ENCODE assay signal across 16 mouse cellular contexts in the genomic region with DNA sequence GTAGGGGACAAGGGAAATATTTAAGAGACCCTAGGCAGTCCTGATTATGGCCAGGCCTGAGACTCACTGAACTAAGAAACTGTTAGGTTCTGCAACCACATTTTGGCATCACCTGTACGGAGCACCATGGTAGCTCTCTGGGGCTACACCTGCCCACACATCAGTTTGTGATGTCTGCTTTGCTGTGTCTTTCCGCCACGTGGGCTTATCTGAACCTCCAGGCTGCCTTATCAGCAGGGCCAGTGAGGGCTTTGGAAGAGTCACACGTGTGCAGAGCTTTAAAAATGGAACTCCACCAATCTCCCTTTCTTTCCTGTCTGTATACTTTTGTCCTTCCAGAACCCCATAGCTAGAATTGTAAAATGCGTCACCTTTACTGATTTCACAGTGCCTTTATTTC. TPM values are rescaled to one million over a fixed set of nuclear protein-coding genes. Genes with fewer than 3 reads are reported as not detected.
A peak's percentile ranks its signal among the peaks of the same experiment; 100 is the strongest.
DNase-seq lines count a peak whose midpoint lies in the region; ATAC-seq and TF ChIP-seq lines count a peak whose summit lies in the region.
"Had no signal": no experiment of that assay in that cellular context is flagged by ENCODE, and none has a peak within 500 bp of the region (broad histone marks: within the 10 kb centered on the region; RNA-seq: fewer than 3 reads in every experiment).

No protein-coding gene starts in this region.

- H3K4me1 ChIP-seq in heart, embryonic 10.5 days: peaks cover 48% of the 10 kb centered on the region
- H3K4me1 ChIP-seq in G1E (ENCODE audit: insufficient read depth, low read depth, low read length): peaks cover 83% of the 10 kb centered on the region
- H3K4me1 ChIP-seq in erythroblast, embryonic 14.5 days (ENCODE audit: control insufficient read depth): peaks cover 87% of the 10 kb centered on the region
- peaks cover 65% of the 10 kb centered on the region for H3K4me1 ChIP-seq in liver, embryonic 15.5 days (replicated peaks)
- H3K4me1 ChIP-seq in hindbrain, postnatal 0 days (ENCODE audit: insufficient read depth, low read length): no peaks in the 10 kb centered on the region

- no peak overlapping the region for H3K9ac ChIP-seq in liver, embryonic 15.5 days
- H3K9ac ChIP-seq in hindbrain, postnatal 0 days (replicated peaks; ENCODE audit: low read length): no peak overlapping the region
- H3K9ac ChIP-seq: forebrain, embryonic 15.5 days; midbrain, embryonic 12.5 days had no signal

- ATAC-seq in G1E (ENCODE audit: extremely low read depth, insufficient number of reproducible peaks, low FRiP score, poor library complexity, severe bottlenecking): peak; percentile 58
- peak; percentile 89 for ATAC-seq in liver, embryonic 15.5 days (ENCODE audit: insufficient read depth)
- no peak for ATAC-seq in hindbrain, postnatal 0 days
- ATAC-seq: forebrain, embryonic 15.5 days had no signal

- WGBS in heart, embryonic 10.5 days: 31% methylated on average over 5 of the region's 5 CpGs
- WGBS in liver, embryonic 15.5 days (ENCODE audit: insufficient replicate concordance): 10% methylated on average over 5 of the region's 5 CpGs
- 91% methylated on average over 5 of the region's 5 CpGs for WGBS in hindbrain, postnatal 0 days

- H3K4me2 ChIP-seq in liver, embryonic 15.5 days: peak overlapping the region; percentile 51
- no peak overlapping the region for H3K4me2 ChIP-seq in hindbrain, postnatal 0 days (ENCODE audit: low read depth, low read length)
- H3K4me2 ChIP-seq: forebrain, embryonic 15.5 days; midbrain, embryonic 12.5 days had no signal

- intact Hi-C loops in heart, postnatal 14 days (cut with DNase I): no loop called here

- DNase-seq in heart, embryonic 10.5 days (ENCODE audit: low spot score): peak; percentile 90
- no peak for DNase-seq in heart, postnatal 14 days
- peak; percentile 64 for DNase-seq in G1E (ENCODE audit: low spot score)
- no peak for DNase-seq in hindbrain, postnatal 0 days (ENCODE audit: low spot score)
- no peak for DNase-seq in lung, postnatal 10 days
- DNase-seq in adrenal gland, adult 18-20 months (ENCODE audit: low spot score in 2 of 2): no peak
- DNase-seq: adrenal gland, postnatal 25 days; cerebellum, adult 11-12 months; kidney, postnatal 14 days; lung, postnatal 14 days; right cerebral cortex, postnatal 25 days had no signal

- no peaks in the 10 kb centered on the region for H3K27me3 ChIP-seq in heart, embryonic 10.5 days (ENCODE audit: insufficient read depth, poor library complexity, severe bottlenecking)
- H3K27me3 ChIP-seq in G1E (ENCODE audit: insufficient read depth, low read length): no peaks in the 10 kb centered on the region
- no peaks in the 10 kb centered on the region for H3K27me3 ChIP-seq in erythroblast, embryonic 14.5 days (ENCODE audit: control insufficient read depth)
- H3K27me3 ChIP-seq in liver, embryonic 15.5 days: no peaks in the 10 kb centered on the region
- H3K27me3 ChIP-seq in hindbrain, postnatal 0 days (ENCODE audit: insufficient read depth, low read length): no peaks in the 10 kb centered on the region
- H3K27me3 ChIP-seq: forebrain, embryonic 15.5 days had no signal

- H3K9me3 ChIP-seq in heart, embryonic 10.5 days: no peaks in the 10 kb centered on the region
- H3K9me3 ChIP-seq in G1E (replicated peaks): no peaks in the 10 kb centered on the region
- no peaks in the 10 kb centered on the region for H3K9me3 ChIP-seq in erythroblast, embryonic 14.5 days (ENCODE audit: control insufficient read depth, low read length)
- H3K9me3 ChIP-seq in liver, embryonic 15.5 days (replicated peaks): no peaks in the 10 kb centered on the region
- H3K9me3 ChIP-seq in hindbrain, postnatal 0 days (ENCODE audit: low read length): no peaks in the 10 kb centered on the region
- H3K9me3 ChIP-seq: forebrain, embryonic 15.5 days; midbrain, embryonic 12.5 days had no signal

- peak overlapping the region; percentile 33 for H3K27ac ChIP-seq in heart, embryonic 10.5 days
- peak overlapping the region; percentile 81 for H3K27ac ChIP-seq in liver, embryonic 15.5 days (replicated peaks)
- no peak overlapping the region for H3K27ac ChIP-seq in hindbrain, postnatal 0 days
- H3K27ac ChIP-seq: forebrain, embryonic 15.5 days; midbrain, embryonic 12.5 days had no signal

- H3K36me3 ChIP-seq in heart, embryonic 10.5 days: no peaks in the 10 kb centered on the region
- H3K36me3 ChIP-seq in G1E (replicated peaks): no peaks in the 10 kb centered on the region
- peaks cover 2% of the 10 kb centered on the region for H3K36me3 ChIP-seq in erythroblast, embryonic 14.5 days (ENCODE audit: control insufficient read depth)
- H3K36me3 ChIP-seq in liver, embryonic 15.5 days (replicated peaks): no peaks in the 10 kb centered on the region
- H3K36me3 ChIP-seq in hindbrain, postnatal 0 days (ENCODE audit: insufficient read depth, low read length): no peaks in the 10 kb centered on the region
- H3K36me3 ChIP-seq: forebrain, embryonic 15.5 days; midbrain, embryonic 12.5 days had no signal

- TF ChIP-seq CTCF in G1E (IDR thresholded peaks at IDR 0.05; ENCODE audit: low read depth, low read length): no peak
- TF ChIP-seq CTCF in hindbrain, postnatal 0 days (IDR thresholded peaks at IDR 0.05; ENCODE audit: low read depth): no peak

- no peak overlapping the region for H3K4me3 ChIP-seq in heart, embryonic 10.5 days
- no peak overlapping the region for H3K4me3 ChIP-seq in G1E (ENCODE audit: low read depth, low read length)
- H3K4me3 ChIP-seq in erythroblast, embryonic 14.5 days (replicated peaks): peak overlapping the region; percentile 45
- H3K4me3 ChIP-seq in liver, embryonic 15.5 days (replicated peaks): no peak overlapping the region; the same call in 1 of the 2 replicates
- H3K4me3 ChIP-seq in hindbrain, postnatal 0 days (ENCODE audit: low read length): no peak overlapping the region
- H3K4me3 ChIP-seq: forebrain, embryonic 15.5 days; midbrain, embryonic 12.5 days; myocyte had no signal

RNA-seq across cellular contexts. Expression of gene Tmem222, which starts 8.4 kb away (rescaled TPM):
- 66.8 and 75.2 TPM in 2 replicates for polyA plus RNA-seq in heart, embryonic 10.5 days (2016; fragmentation: Nextera tagmentation; extraction: Ambion mirVana)
- 10 to 100 TPM; 25.1 to 27.0 TPM for total RNA-seq in heart, postnatal 14 days (2021)
- total RNA-seq in G1E (2014; fragmentation: Nextera tagmentation) (33.5 and 34.3 TPM in 2 replicates), G1E (2017) (25.2 and 30.3 TPM in 2 replicates)
- 30.3 and 30.8 TPM in 2 replicates for polyA plus RNA-seq in G1E (2012)
- 4.2 and 5.3 TPM in 2 replicates for polyA plus RNA-seq in erythroblast, embryonic 14.5 days (2012)
- 35.8 and 42.3 TPM in 2 replicates for polyA plus RNA-seq in liver, embryonic 15.5 days (2015; fragmentation: Nextera tagmentation; extraction: Ambion mirVana)
- total RNA-seq in hindbrain, postnatal 0 days (2014; rRNA removed): 120 and 138 TPM in 2 replicates
- polyA plus RNA-seq in hindbrain, postnatal 0 days (2015; fragmentation: Nextera tagmentation; extraction: Ambion mirVana): 127 and 136 TPM in 2 replicates
- total RNA-seq in adrenal gland, adult 18-20 months (2021): 10 to 100 TPM; 55.5 to 61.6 TPM

RNA-seq across cellular contexts. Expression of gene Sytl1, which starts 23.0 kb away (rescaled TPM):
- 0.28 and 0.60 TPM in 2 replicates for polyA plus RNA-seq in heart, embryonic 10.5 days (2016; fragmentation: Nextera tagmentation; extraction: Ambion mirVana)
- total RNA-seq in heart, postnatal 14 days (2021): 1 to 10 TPM in 1 of 2 experiments, under 1 TPM in 1; 0.84 to 2.4 TPM
- total RNA-seq in G1E (2014; fragmentation: Nextera tagmentation) (1.2 and 2.5 TPM in 2 replicates), G1E (2017) (0.05 and 0.35 TPM in 2 replicates)
- polyA plus RNA-seq in G1E (2012): 1.4 and 1.7 TPM in 2 replicates
- 0.07 and 0.20 TPM in 2 replicates for polyA plus RNA-seq in erythroblast, embryonic 14.5 days (2012)
- 0.92 and 1.0 TPM in 2 replicates for polyA plus RNA-seq in liver, embryonic 15.5 days (2015; fragmentation: Nextera tagmentation; extraction: Ambion mirVana)
- 1.4 TPM in 1 of 2 replicates, not detected in the other for total RNA-seq in hindbrain, postnatal 0 days (2014; rRNA removed)
- polyA plus RNA-seq in hindbrain, postnatal 0 days (2015; fragmentation: Nextera tagmentation; extraction: Ambion mirVana): 0.18 and 0.40 TPM in 2 replicates
- total RNA-seq in adrenal gland, adult 18-20 months (2021): 1 to 10 TPM; 1.2 to 1.5 TPM

RNA-seq across cellular contexts. Expression of gene Map3k6, which starts 45.3 kb away (rescaled TPM):
- polyA plus RNA-seq in heart, embryonic 10.5 days (2016; fragmentation: Nextera tagmentation; extraction: Ambion mirVana): 2.5 and 3.4 TPM in 2 replicates
- total RNA-seq in heart, postnatal 14 days (2021): 10 to 100 TPM; 22.4 to 22.5 TPM
- total RNA-seq in G1E (2014; fragmentation: Nextera tagmentation) (20.9 and 28.4 TPM in 2 replicates), G1E (2017) (27.6 and 29.2 TPM in 2 replicates)
- 85.3 and 87.2 TPM in 2 replicates for polyA plus RNA-seq in G1E (2012)
- polyA plus RNA-seq in erythroblast, embryonic 14.5 days (2012): 0.64 and 1.2 TPM in 2 replicates
- 2.0 and 2.9 TPM in 2 replicates for polyA plus RNA-seq in liver, embryonic 15.5 days (2015; fragmentation: Nextera tagmentation; extraction: Ambion mirVana)
- 7.2 and 11.7 TPM in 2 replicates for total RNA-seq in hindbrain, postnatal 0 days (2014; rRNA removed)
- polyA plus RNA-seq in hindbrain, postnatal 0 days (2015; fragmentation: Nextera tagmentation; extraction: Ambion mirVana): 4.7 and 5.8 TPM in 2 replicates
- 10 to 100 TPM; 30.7 to 34.2 TPM for total RNA-seq in adrenal gland, adult 18-20 months (2021)

Comparison
In these comparisons a context has a peak if more than half of its experiments do, and no peak if none do; other contexts are left out.
1. DNase-seq: peak in heart, embryonic 10.5 days (single experiment) and G1E (single experiment); none in heart, postnatal 14 days (0 of 2), hindbrain, postnatal 0 days (single experiment), lung, postnatal 10 days (single experiment) and adrenal gland, adult 18-20 months (0 of 2).
2. RNA of gene Map3k6, which starts 45.3 kb away (polyA plus RNA-seq): 85.3 to 87.2 TPM in G1E; 4.7 to 5.8 TPM in hindbrain, postnatal 0 days, 2.5 to 3.4 TPM in heart, embryonic 10.5 days, 2.0 to 2.9 TPM in liver, embryonic 15.5 days and 0.64 to 1.2 TPM in erythroblast, embryonic 14.5 days; every median in the first group is over 10 times any median in the second.